Mouse (Mus musculus): ENCODE data around the gene Zfp523. TPM values are rescaled to one million over a fixed set of nuclear protein-coding genes. Genes with fewer than 3 reads are reported as not detected.

Zfp523 gene
- polyA plus RNA-seq, 1 experiment from 2014 or later: 40.2 TPM

- Histone ChIP-seq H3K27me3 (ENCODE audit: low read depth, poor library complexity, severe bottlenecking) (no peaks in the 10 kb centered on the region), H3K4me3 (peak overlapping the region; percentile 64), H3K27ac (peak overlapping the region; percentile 92), H3K9me3 (replicated peaks) (no peaks in the 10 kb centered on the region), H3K36me3 (peaks cover 12% of the 10 kb centered on the region), H3K4me1 (peaks cover 31% of the 10 kb centered on the region)
- peak; percentile 92 for DNase-seq (ENCODE audit: low spot score)
- 1% methylated on average over 46 of the region's 46 CpGs for WGBS
Observed at GRCm38 (mm10) chr17:28223561-28224391, 46.8 kb downstream of the Zfp523 start.

GRCm38 (mm10) chr17:28224615-28225014 is 47.7 kb downstream of the Zfp523 start:
- no peaks in the 10 kb centered on the region for H3K9me3 ChIP-seq (replicated peaks)
- H3K4me1 ChIP-seq: peaks cover 31% of the 10 kb centered on the region
- DNase-seq (ENCODE audit: low spot score): no peak
- H3K4me3 ChIP-seq: peak overlapping the region; percentile 64; the same call in 1 of the 2 replicates
- WGBS: 86% methylated on average over 10 of the region's 10 CpGs
- H3K27ac ChIP-seq: 0 out of 2 replicates have a peak overlapping the region, but pooled peaks have one; percentile 92
- no peaks in the 10 kb centered on the region for H3K27me3 ChIP-seq (ENCODE audit: low read depth, poor library complexity, severe bottlenecking)
- H3K36me3 ChIP-seq: peaks cover 12% of the 10 kb centered on the region

GRCm38 (mm10) chr17:28226014-28226413 is 49.1 kb downstream of the Zfp523 start:
- H3K27me3 ChIP-seq (ENCODE audit: low read depth, poor library complexity, severe bottlenecking): no peaks in the 10 kb centered on the region
- peak; percentile 90 for DNase-seq (ENCODE audit: low spot score)
- under 1% methylated on average over 21 of the region's 21 CpGs for WGBS
- H3K27ac ChIP-seq: peak overlapping the region; percentile 78
- H3K36me3 ChIP-seq: peaks cover 12% of the 10 kb centered on the region
- H3K9me3 ChIP-seq (replicated peaks): no peaks in the 10 kb centered on the region
- peak overlapping the region; percentile 50 for H3K4me3 ChIP-seq
- H3K4me1 ChIP-seq: peaks cover 31% of the 10 kb centered on the region

DNA sequence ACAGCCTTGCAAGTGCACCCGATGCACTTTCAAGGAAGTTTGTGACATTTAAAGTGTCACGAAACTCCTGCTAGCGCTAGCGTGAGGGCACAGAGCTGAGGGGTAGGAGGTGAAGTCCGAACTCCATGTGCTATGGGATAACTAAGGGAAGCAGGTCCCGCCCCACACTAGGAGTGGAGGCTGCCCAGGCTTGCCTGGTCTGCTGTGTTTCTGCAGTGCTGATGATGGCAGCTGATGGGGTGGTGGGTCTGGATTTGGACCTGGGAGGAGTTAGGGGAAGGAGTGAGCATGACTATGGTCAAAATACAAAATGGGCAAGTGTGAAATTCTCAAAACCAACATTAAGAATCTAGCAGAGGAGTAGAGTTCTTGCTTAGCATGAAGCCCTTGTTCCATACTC is 53.6 kb downstream of the Zfp523 start:
- Histone ChIP-seq H3K9me3 (replicated peaks) (no peaks in the 10 kb centered on the region), H3K27ac (no peak overlapping the region), H3K36me3 (peaks cover 13% of the 10 kb centered on the region), H3K4me1 (peaks cover 33% of the 10 kb centered on the region), H3K4me3 (no peak overlapping the region), H3K27me3 (ENCODE audit: low read depth, poor library complexity, severe bottlenecking) (no peaks in the 10 kb centered on the region)
- 84% methylated on average over 6 of the region's 6 CpGs for WGBS
- DNase-seq (ENCODE audit: low spot score): no peak

- H3K27ac ChIP-seq: no peak overlapping the region
- H3K4me3 ChIP-seq: no peak overlapping the region
- peaks cover 32% of the 10 kb centered on the region for H3K4me1 ChIP-seq
- no peaks in the 10 kb centered on the region for H3K9me3 ChIP-seq (replicated peaks)
- 85% methylated on average over 18 of the region's 18 CpGs for WGBS
- peaks cover 15% of the 10 kb centered on the region for H3K36me3 ChIP-seq
- no peak for DNase-seq (ENCODE audit: low spot score)
- no peaks in the 10 kb centered on the region for H3K27me3 ChIP-seq (ENCODE audit: low read depth, poor library complexity, severe bottlenecking)
Observed at GRCm38 (mm10) chr17:28231026-28231736, 54.3 kb downstream of the Zfp523 start.

DNA sequence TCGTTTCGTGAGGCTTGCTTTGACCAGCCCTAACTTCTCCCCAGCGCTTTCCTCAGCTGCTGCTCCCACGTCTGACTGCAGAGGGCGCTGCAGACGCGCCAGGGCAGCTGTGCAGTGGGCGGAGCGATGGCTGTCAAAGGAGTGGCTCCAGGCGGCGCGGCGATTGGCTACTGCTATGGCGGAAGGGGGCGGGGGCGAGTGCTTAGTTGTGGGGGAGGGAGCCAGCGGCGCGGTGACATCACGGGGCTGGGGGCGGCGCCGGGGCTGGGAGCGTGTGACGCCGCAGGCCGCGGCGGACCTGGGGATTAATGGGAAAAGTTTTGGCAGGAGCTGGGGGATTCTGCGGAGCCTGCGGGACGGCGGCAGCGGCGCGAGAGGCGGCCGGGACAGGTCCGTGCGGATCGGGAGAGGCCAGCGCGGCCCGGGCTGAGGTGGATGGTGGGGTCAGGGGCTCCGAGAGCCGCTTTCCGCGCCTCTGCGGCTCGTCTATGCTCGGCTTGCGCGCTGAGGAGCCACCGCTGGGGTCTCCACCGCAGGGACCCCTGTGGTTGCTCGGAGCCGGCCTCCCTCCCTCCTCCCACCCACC is 55.6 kb downstream of the Zfp523 start, which contains the start of gene Ppard:
Gene Ppard, plus strand, starts transcription at position 226 of the 586 bp plus-strand sequence.
- under 1% methylated on average over 57 of the region's 57 CpGs for WGBS
- Histone ChIP-seq H3K36me3 (peaks cover 18% of the 10 kb centered on the region), H3K4me1 (peaks cover 33% of the 10 kb centered on the region), H3K27me3 (ENCODE audit: low read depth, poor library complexity, severe bottlenecking) (no peaks in the 10 kb centered on the region), H3K9me3 (replicated peaks) (no peaks in the 10 kb centered on the region), H3K27ac (peak within 1 kb of the TSS; percentile 92), H3K4me3 (peak within 1 kb of the TSS; percentile 89)
- DNase-seq (ENCODE audit: low spot score): peak; percentile 100

DNA sequence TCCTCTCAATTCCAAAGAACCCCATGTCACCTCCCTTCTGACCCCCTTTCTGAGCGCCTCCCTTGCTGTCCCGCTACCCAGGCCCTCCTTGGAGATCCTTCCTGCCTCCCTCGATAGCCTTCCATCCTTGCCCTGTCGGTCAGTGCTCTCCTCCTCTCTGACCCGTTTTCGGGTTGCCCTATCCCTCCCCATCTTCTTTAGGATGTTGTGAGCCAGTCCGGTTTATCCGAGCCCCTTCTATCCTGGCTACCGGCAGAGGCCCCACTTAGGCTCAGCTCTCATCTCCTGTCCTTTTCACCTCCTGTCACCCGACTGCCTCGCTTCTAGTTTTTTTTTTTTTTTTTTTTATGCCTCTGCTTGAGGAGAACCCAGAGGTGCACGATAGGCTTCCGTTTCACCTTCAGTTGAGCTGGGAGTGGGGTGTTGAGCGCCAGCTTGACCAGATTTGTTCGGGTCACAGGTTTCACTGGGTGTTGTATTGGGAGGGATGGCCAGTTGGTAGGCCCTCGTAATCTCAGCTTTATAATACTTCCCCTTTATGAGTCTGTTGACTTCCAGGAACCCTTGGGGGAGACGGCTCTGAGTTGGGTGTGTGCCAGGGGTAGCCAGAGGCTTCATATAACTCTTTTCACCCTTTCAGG is 56.3 kb downstream of the Zfp523 start:
- DNase-seq (ENCODE audit: low spot score): no peak
- no peaks in the 10 kb centered on the region for H3K9me3 ChIP-seq (replicated peaks)
- peaks cover 33% of the 10 kb centered on the region for H3K4me1 ChIP-seq
- H3K27me3 ChIP-seq (ENCODE audit: low read depth, poor library complexity, severe bottlenecking): no peaks in the 10 kb centered on the region
- 8% methylated on average over 17 of the region's 17 CpGs for WGBS
- peak overlapping the region; percentile 92 for H3K27ac ChIP-seq
- H3K4me3 ChIP-seq: peak overlapping the region; percentile 89
- H3K36me3 ChIP-seq: peaks cover 18% of the 10 kb centered on the region

GRCm38 (mm10) chr17:28234641-28235040 is 57.7 kb downstream of the Zfp523 start:
- H3K36me3 ChIP-seq: peaks cover 25% of the 10 kb centered on the region
- 91% methylated on average over 5 of the region's 5 CpGs for WGBS
- no peak overlapping the region for H3K4me3 ChIP-seq
- DNase-seq (ENCODE audit: low spot score): no peak
- peaks cover 33% of the 10 kb centered on the region for H3K4me1 ChIP-seq
- H3K27ac ChIP-seq: peak overlapping the region; percentile 22; the same call in 1 of the 2 replicates
- no peaks in the 10 kb centered on the region for H3K9me3 ChIP-seq (replicated peaks)
- H3K27me3 ChIP-seq (ENCODE audit: low read depth, poor library complexity, severe bottlenecking): no peaks in the 10 kb centered on the region

DNA sequence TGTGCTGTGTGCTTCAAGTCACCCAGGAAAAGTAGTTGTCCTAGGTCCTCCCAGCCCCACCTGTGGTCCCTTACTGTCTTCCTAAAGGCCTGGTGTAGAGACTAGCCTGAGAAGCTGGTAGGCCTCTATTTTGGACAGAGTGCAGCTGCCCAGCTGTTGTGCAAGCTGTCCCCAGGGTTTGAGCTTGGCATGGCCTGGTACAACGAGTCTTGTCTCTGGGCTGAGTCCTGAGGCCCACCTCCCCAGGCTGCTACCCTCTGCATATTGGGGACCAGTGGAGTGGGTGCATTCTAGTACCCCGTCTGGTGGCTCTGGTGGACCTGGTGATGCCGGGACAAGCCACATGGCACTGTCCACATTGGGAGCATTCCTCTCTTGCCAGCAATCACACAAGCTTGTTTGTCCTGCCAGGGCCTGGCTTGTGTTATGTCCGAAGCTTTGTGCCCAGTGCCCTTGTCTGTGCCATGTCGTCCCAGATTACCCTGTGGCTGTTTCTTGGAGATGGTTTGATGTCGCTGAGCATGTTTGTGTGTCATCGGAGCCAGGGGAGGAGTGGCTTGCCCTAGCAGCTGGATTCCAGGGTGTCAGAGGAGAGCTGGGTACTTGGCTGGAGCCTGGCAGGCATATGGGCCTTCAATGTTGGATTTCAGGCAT is 59.2 kb downstream of the Zfp523 start:
- no peaks in the 10 kb centered on the region for H3K27me3 ChIP-seq (ENCODE audit: low read depth, poor library complexity, severe bottlenecking)
- H3K27ac ChIP-seq: 0 out of 2 replicates have a peak overlapping the region, but pooled peaks have one; percentile 27
- WGBS: 84% methylated on average over 7 of the region's 7 CpGs

GRCm38 (mm10) chr17:28236636-28237015 is 59.7 kb downstream of the Zfp523 start:
- 0 out of 2 replicates have a peak overlapping the region, but pooled peaks have one; percentile 21 for H3K27ac ChIP-seq
- DNase-seq (ENCODE audit: low spot score): no peak
- peaks cover 45% of the 10 kb centered on the region for H3K36me3 ChIP-seq
- H3K4me1 ChIP-seq: peaks cover 33% of the 10 kb centered on the region
- no peaks in the 10 kb centered on the region for H3K9me3 ChIP-seq (replicated peaks)
- 93% methylated on average over 4 of the region's 4 CpGs for WGBS
- H3K27me3 ChIP-seq (ENCODE audit: low read depth, poor library complexity, severe bottlenecking): no peaks in the 10 kb centered on the region
- H3K4me3 ChIP-seq: no peak overlapping the region

More for the DNA sequence above, 59.2 kb downstream of the Zfp523 start:
- Histone ChIP-seq H3K36me3 (peaks cover 39% of the 10 kb centered on the region), H3K4me3 (no peak overlapping the region), H3K4me1 (peaks cover 33% of the 10 kb centered on the region), H3K9me3 (replicated peaks) (no peaks in the 10 kb centered on the region)
- no peak for DNase-seq (ENCODE audit: low spot score)

DNA sequence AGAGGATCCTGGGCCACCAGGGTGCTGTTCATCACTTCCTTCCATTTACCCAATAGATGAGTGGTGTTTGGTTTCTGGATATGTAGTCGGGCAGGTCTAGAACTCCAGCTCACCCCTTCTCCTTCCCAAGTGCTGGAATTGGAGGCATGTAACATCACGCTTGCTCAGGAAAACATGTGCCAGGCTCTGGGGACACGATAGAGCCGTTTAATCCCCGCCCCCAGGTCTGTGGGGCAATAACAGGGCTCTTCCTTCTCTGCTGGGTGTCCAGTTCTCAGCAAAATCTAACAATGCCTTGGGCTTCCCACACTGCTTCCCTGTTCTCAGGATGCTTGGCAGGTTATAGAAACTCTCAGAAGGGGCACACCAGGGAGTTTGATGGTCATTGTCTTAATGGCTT is 60.4 kb downstream of the Zfp523 start:
- Histone ChIP-seq H3K27ac (no peak overlapping the region), H3K4me3 (no peak overlapping the region), H3K36me3 (peaks cover 52% of the 10 kb centered on the region), H3K27me3 (ENCODE audit: low read depth, poor library complexity, severe bottlenecking) (no peaks in the 10 kb centered on the region), H3K9me3 (replicated peaks) (no peaks in the 10 kb centered on the region), H3K4me1 (peaks cover 33% of the 10 kb centered on the region)
- DNase-seq (ENCODE audit: low spot score): no peak
- WGBS: 80% methylated on average over 5 of the region's 5 CpGs

GRCm38 (mm10) chr17:28237874-28238273 is 60.9 kb downstream of the Zfp523 start:
- H3K4me3 ChIP-seq: no peak overlapping the region
- peaks cover 29% of the 10 kb centered on the region for H3K4me1 ChIP-seq
- 77% methylated on average over 6 of the region's 6 CpGs for WGBS
- DNase-seq (ENCODE audit: low spot score): no peak
- no peak overlapping the region for H3K27ac ChIP-seq
- H3K36me3 ChIP-seq: peaks cover 57% of the 10 kb centered on the region
- H3K9me3 ChIP-seq (replicated peaks): no peaks in the 10 kb centered on the region
- no peaks in the 10 kb centered on the region for H3K27me3 ChIP-seq (ENCODE audit: low read depth, poor library complexity, severe bottlenecking)

Data from limb, embryonic 10.5 days (tissue).